Mouse (Mus musculus): ENCODE results near the gene Slc35f4.

- TF ChIP-seq CTCF (IDR thresholded peaks at IDR 0.05; ENCODE audit: borderline replicate concordance, control insufficient read depth, extremely low read depth, insufficient read depth, low read length, poor library complexity): no peak
- no peak for TF ChIP-seq POLR2A (IDR thresholded peaks at IDR 0.05; ENCODE audit: control insufficient read depth, extremely low read depth, insufficient read depth, low read length, poor library complexity)
Observed at GRCm38 (mm10) chr14:49515096-49515665, 10.7 kb downstream of the Slc35f4 start.
